Mouse (Mus musculus) MEL (cell line): ENCODE results near the gene Slco1a6. TPM values are rescaled to one million over a fixed set of nuclear protein-coding genes. Genes with fewer than 3 reads are reported as not detected.
"Not testable (repeated sequence)": the region's sequence is repeated elsewhere in the genome, so short reads cannot be mapped to it uniquely, and the experiment has no call there.

ENCODE experiments used
- DNase-seq: peaks from one replicate; pipeline ENCODE4 v3.0.0; 2011; ENCODE audit warnings: low read depth, low spot score
- H3K27ac ChIP-seq: 2 replicates; pipeline ENCODE4 v1.5.1; 2012; ENCODE audit warnings: low read depth, mild to moderate bottlenecking, control low read depth, low read length, moderate library complexity; ENCODE audit not compliant: control insufficient read depth
- H3K27me3 ChIP-seq, 2 experiments: fragments of 150-350 bp in 1 of 2; sonication (generic) in 1 of 2; 2 replicates each; pipeline ENCODE4 v1.6.1; 2012; ENCODE audit warnings: low read length in 2 of 2, mild to moderate bottlenecking in 2 of 2, improper control_type of control experiment in 1 of 2, moderate library complexity in 1 of 2; ENCODE audit not compliant: insufficient read depth in 2 of 2, control insufficient read depth in 1 of 2
- H3K36me3 ChIP-seq, 2 experiments: 2 replicates each; pipeline ENCODE4 v1.6.1; 2012 to 2014; ENCODE audit warnings: low read length in 2 of 2, improper control_type of control experiment in 1 of 2, inconsistent platforms in 1 of 2, mild to moderate bottlenecking in 1 of 2; ENCODE audit not compliant: insufficient read depth in 2 of 2, control insufficient read depth in 1 of 2
- H3K4me1 ChIP-seq, 2 experiments: fragments of 150-350 bp in 1 of 2; sonication (generic) in 1 of 2; 2 replicates each; pipeline ENCODE4 v1.6.1; 2012; ENCODE audit warnings: low read length in 2 of 2, improper control_type of control experiment in 1 of 2, mild to moderate bottlenecking in 1 of 2; ENCODE audit not compliant: insufficient read depth in 2 of 2, control insufficient read depth in 1 of 2
- H3K4me3 ChIP-seq, 2 experiments: fragments of 150-350 bp in 1 of 2; sonication (generic) in 1 of 2; 2 replicates each; pipeline ENCODE4 v1.5.1; 2012; ENCODE audit warnings: low read depth in 2 of 2, low read length in 2 of 2, mild to moderate bottlenecking in 2 of 2, moderate library complexity in 2 of 2, control low read depth in 1 of 2, improper control_type of control experiment in 1 of 2; ENCODE audit not compliant: control insufficient read depth in 1 of 2, insufficient read depth in 1 of 2
- H3K79me2 ChIP-seq: 2 replicates; pipeline ENCODE4 v1.6.1; 2012; ENCODE audit warnings: mild to moderate bottlenecking, low read length, moderate library complexity; ENCODE audit not compliant: control insufficient read depth, poor library complexity, insufficient read depth
- H3K9ac ChIP-seq: 2 replicates; pipeline ENCODE4 v1.6.1; 2012; ENCODE audit warnings: low read depth, mild to moderate bottlenecking, control low read depth, low read length, moderate library complexity; ENCODE audit not compliant: control insufficient read depth, poor library complexity, severe bottlenecking
- H3K9me3 ChIP-seq: fragments of 150-350 bp; sonication (generic); replicated peaks from 2 replicates; pipeline ENCODE4 v1.6.1; 2012; ENCODE audit warnings: mild to moderate bottlenecking, low read length, improper control_type of control experiment, moderate library complexity; ENCODE audit not compliant: insufficient read depth
- CHD1 ChIP-seq: IDR thresholded peaks from 2 replicates; pipeline ENCODE4 v1.6.1; 2012; ENCODE audit warnings: low read depth, mild to moderate bottlenecking, inconsistent platforms, low read length, improper control_type of control experiment
- CTCF ChIP-seq, 3 experiments: IDR thresholded peaks in 2 of 3; conservative IDR thresholded peaks in 1 of 3; 2 replicates each; pipeline ENCODE4 v1.5.1; 2011 to 2012; ENCODE audit warnings: low read length in 3 of 3, low read depth in 2 of 3, mild to moderate bottlenecking in 2 of 3, improper control_type of control experiment in 1 of 3, inconsistent platforms in 1 of 3, mixed read lengths in 1 of 3, moderate library complexity in 1 of 3; ENCODE audit not compliant: control insufficient read depth in 1 of 3, insufficient read depth in 1 of 3, poor library complexity in 1 of 3, severe bottlenecking in 1 of 3
- ETS1 ChIP-seq: IDR thresholded peaks from 2 replicates; pipeline ENCODE4 v1.6.1; 2012; ENCODE audit warnings: low read depth, mild to moderate bottlenecking, inconsistent platforms, low read length, improper control_type of control experiment, moderate library complexity
- GABPA ChIP-seq: IDR thresholded peaks from 2 replicates; pipeline ENCODE4 v1.6.1; 2012; ENCODE audit warnings: low read depth, mild to moderate bottlenecking, inconsistent platforms, low read length, improper control_type of control experiment, moderate library complexity
- GATA1 ChIP-seq: IDR thresholded peaks from 2 replicates; pipeline ENCODE4 v1.6.1; 2011; ENCODE audit warnings: low read depth, low read length, improper control_type of control experiment
- JUND ChIP-seq: IDR thresholded peaks from 2 replicates; pipeline ENCODE4 v1.6.1; 2011; ENCODE audit warnings: low read depth, mild to moderate bottlenecking, improper control_type of control experiment, low read length
- MAFK ChIP-seq: IDR thresholded peaks from 2 replicates; pipeline ENCODE4 v1.6.1; 2011; ENCODE audit warnings: low read depth, mild to moderate bottlenecking, low read length, improper control_type of control experiment, borderline replicate concordance
- MAX ChIP-seq: IDR thresholded peaks from 2 replicates; pipeline ENCODE4 v1.6.1; 2011; ENCODE audit warnings: low read length, improper control_type of control experiment
- MXI1 ChIP-seq: IDR thresholded peaks from 2 replicates; pipeline ENCODE4 v1.6.1; 2011; ENCODE audit warnings: mild to moderate bottlenecking, low read depth, low read length, improper control_type of control experiment
- MYB ChIP-seq: IDR thresholded peaks from 2 replicates; pipeline ENCODE4 v1.6.1; 2011; ENCODE audit warnings: mild to moderate bottlenecking, low read depth, low read length, improper control_type of control experiment
- TBP ChIP-seq: IDR thresholded peaks from 2 replicates; pipeline ENCODE4 v1.8.0; 2011; ENCODE audit warnings: low read depth, low read length, improper control_type of control experiment
- TCF12 ChIP-seq: IDR thresholded peaks from 2 replicates; pipeline ENCODE4 v1.6.1; 2014; ENCODE audit warnings: low read depth, mild to moderate bottlenecking, inconsistent platforms, low read length, improper control_type of control experiment, moderate library complexity
- UBTF ChIP-seq: IDR thresholded peaks from 2 replicates; pipeline ENCODE4 v1.6.1; 2012; ENCODE audit warnings: low read depth, mild to moderate bottlenecking, inconsistent platforms, low read length, improper control_type of control experiment, moderate library complexity, borderline replicate concordance; ENCODE audit not compliant: insufficient read depth
- USF1 ChIP-seq: IDR thresholded peaks from 2 replicates; pipeline ENCODE4 v1.6.1; 2014; ENCODE audit warnings: low read depth, mild to moderate bottlenecking, inconsistent platforms, low read length, improper control_type of control experiment, moderate library complexity
- ZC3H11A ChIP-seq: IDR thresholded peaks from 2 replicates; pipeline ENCODE4 v1.6.1; 2012; ENCODE audit warnings: low read depth, mild to moderate bottlenecking, inconsistent platforms, low read length, improper control_type of control experiment
- ZKSCAN1 ChIP-seq: IDR thresholded peaks from 2 replicates; pipeline ENCODE4 v1.6.1; 2012; ENCODE audit warnings: low read depth, mild to moderate bottlenecking, inconsistent platforms, low read length, improper control_type of control experiment, moderate library complexity
- ZNF384 ChIP-seq: IDR thresholded peaks from 2 replicates; pipeline ENCODE4 v1.6.1; 2012; ENCODE audit warnings: low read depth, mild to moderate bottlenecking, inconsistent platforms, low read length, improper control_type of control experiment
- polyA plus RNA-seq, 2 experiments: library from polyadenylated mRNA; stranded (reverse) in 1 of 2; unstranded in 1 of 2; fragments of >175 nt in 1 of 2; fragments of >200 nt in 1 of 2; gene quantifications; 2 replicates each; pipeline versions ENCODE4 v1.2.1 to v1.2.4; 2012; ENCODE audit warnings: low replicate concordance in 2 of 2, low read depth in 1 of 2; ENCODE audit not compliant: insufficient read length in 2 of 2, insufficient read depth in 1 of 2, missing spikeins in 1 of 2
- total RNA-seq: library from RNA; depleted of rRNA; stranded (reverse); fragments of 300-350 nt; gene quantifications from 2 replicates; pipeline ENCODE4 v1.2.3, GENCODE M21; 2012; rRNA removed

The Slco1a6 gene
- total RNA-seq (not detected in 2 replicates), polyA plus RNA-seq (1 to 10 TPM in 1 of 2 experiments, not detected in 1; 1.4 TPM)

- H3K9me3 ChIP-seq = no peaks in the 10 kb centered on the region
- no peaks in the 10 kb centered on the region for H3K27me3 ChIP-seq
- no peak within 1 kb of the TSS for H3K4me3 ChIP-seq
- no peak within 1 kb of the TSS for H3K9ac ChIP-seq
- no peak for DNase-seq
- TF ChIP-seq ZNF384 (no peak), MAFK (no peak), ETS1 (no peak), ZC3H11A (no peak), CTCF (IDR thresholded peaks at IDR 0.05 in 2 of 3, conservative IDR thresholded peaks at IDR 0.05 in 1 of 3; ENCODE audit: control insufficient read depth in 1 of 3, insufficient read depth in 1 of 3, low read depth in 2 of 3, low read length in 3 of 3, poor library complexity in 1 of 3, severe bottlenecking in 1 of 3) (no peak), TBP (no peak), TCF12 (no peak), GABPA (no peak), CHD1 (no peak), ZKSCAN1 (no peak), MAX (no peak), MYB (no peak), MXI1 (no peak), USF1 (no peak), UBTF (no peak), GATA1 (no peak), JUND (no peak)
- no peaks in the 10 kb centered on the region for H3K4me1 ChIP-seq
- no peaks in the 10 kb centered on the region; a peak in 1 of 4 replicates for H3K36me3 ChIP-seq
- H3K27ac ChIP-seq = peak within 1 kb of the TSS; percentile 47; the same call in 1 of the 2 replicates
- no peaks in the 10 kb centered on the region for H3K79me2 ChIP-seq
Observed at GRCm38 (mm10) chr6:142208421-142208820, at the start of gene Slco1a6. Gene Slco1a6, minus strand, starts transcription at chr6:142208521.

- DNase-seq = not testable (repeated sequence)
Observed at GRCm38 (mm10) chr6:142250738-142251307, 42.5 kb upstream of the Slco1a6 start.

More at GRCm38 (mm10) chr6:142250738-142251307, 42.5 kb upstream of the Slco1a6 start:
- H3K4me3 ChIP-seq, H3K36me3 ChIP-seq, H3K9ac ChIP-seq, H3K27ac ChIP-seq, H3K9me3 ChIP-seq, H3K27me3 ChIP-seq, H3K79me2 ChIP-seq, H3K4me1 ChIP-seq: not testable (repeated sequence)
- peak; percentile 92 for TF ChIP-seq MAFK
